Mouse (Mus musculus): ENCODE data around the gene Ifna6. TPM values are rescaled to one million over a fixed set of nuclear protein-coding genes. Genes with fewer than 3 reads are reported as not detected.
"Not testable (repeated sequence)": the region's sequence is repeated elsewhere in the genome, so short reads cannot be mapped to it uniquely, and the experiment has no call there.

Gene Ifna6
- polyA plus RNA-seq, 1 experiment: not detected

GRCm38 (mm10) chr4:88815928-88816327 lies 11.3 kb upstream of the Ifna6 start, which contains the start of gene Ifna7:
Gene Ifna7, plus strand, starts transcription at chr4:88816228.
- TF ChIP-seq POLR2A (IDR thresholded peaks at IDR 0.05; ENCODE audit: low read depth, low read length) (no peak), CTCF (IDR thresholded peaks at IDR 0.05; ENCODE audit: borderline replicate concordance, insufficient read depth, low read length) (no peak)
- no peak within 1 kb of the TSS for H3K4me3 ChIP-seq (ENCODE audit: insufficient read depth, low read length)
- H3K27ac ChIP-seq (ENCODE audit: insufficient read depth, low read length): no peak within 1 kb of the TSS
- no peaks in the 10 kb centered on the region for H3K4me1 ChIP-seq (ENCODE audit: control insufficient read depth, insufficient read depth, low read length)

- no peaks in the 10 kb centered on the region for H3K4me1 ChIP-seq (ENCODE audit: control insufficient read depth, insufficient read depth, low read length)
- TF ChIP-seq POLR2A (IDR thresholded peaks at IDR 0.05; ENCODE audit: low read depth, low read length) (no peak), CTCF (IDR thresholded peaks at IDR 0.05; ENCODE audit: borderline replicate concordance, insufficient read depth, low read length) (no peak)
- H3K27ac ChIP-seq (ENCODE audit: insufficient read depth, low read length): no peak within 1 kb of the TSS
These were observed 7.6 kb upstream of the Ifna6 start, which contains the start of gene Ifna11 for GRCm38 (mm10) chr4:88819659-88820058. Gene Ifna11, plus strand, starts transcription at chr4:88819959.

GRCm38 (mm10) chr4:88822995-88823394 lies 4.2 kb upstream of the Ifna6 start:
- Histone ChIP-seq H3K27ac (ENCODE audit: insufficient read depth, low read length) (no peak overlapping the region), H3K4me1 (ENCODE audit: control insufficient read depth, insufficient read depth, low read length) (no peaks in the 10 kb centered on the region), H3K4me3 (ENCODE audit: insufficient read depth, low read length) (no peak overlapping the region)
- TF ChIP-seq CTCF (IDR thresholded peaks at IDR 0.05; ENCODE audit: borderline replicate concordance, insufficient read depth, low read length) (no peak), POLR2A (IDR thresholded peaks at IDR 0.05; ENCODE audit: low read depth, low read length) (no peak)

More at GRCm38 (mm10) chr4:88819659-88820058, 7.6 kb upstream of the Ifna6 start, which contains the start of gene Ifna11:
- H3K4me3 ChIP-seq (ENCODE audit: insufficient read depth, low read length): no peak within 1 kb of the TSS

DNA sequence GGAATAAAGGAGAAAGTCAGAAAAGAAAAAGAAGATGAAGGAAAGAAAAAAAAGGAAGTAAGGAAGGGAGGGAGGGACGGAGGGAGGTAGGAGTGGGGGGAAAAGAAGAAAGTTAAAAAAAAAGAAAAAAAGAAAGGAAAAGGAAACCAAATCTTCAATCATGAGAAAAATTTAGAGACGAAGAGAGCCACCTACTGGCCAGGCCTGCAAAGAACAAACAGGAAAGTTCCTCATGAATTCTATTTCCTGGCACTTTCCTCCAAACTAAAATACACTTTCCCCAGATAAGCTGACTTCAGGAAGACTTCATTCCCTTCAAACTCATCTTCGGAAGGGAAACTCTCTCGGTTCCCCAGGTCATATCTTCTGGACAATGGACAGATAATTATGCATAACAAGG lies 3.3 kb downstream of the Ifna6 start:
- TF ChIP-seq POLR2A (IDR thresholded peaks at IDR 0.05; ENCODE audit: low read depth, low read length): no peak
- no peak for TF ChIP-seq CTCF (IDR thresholded peaks at IDR 0.05; ENCODE audit: borderline replicate concordance, insufficient read depth, low read length)
- Histone ChIP-seq H3K4me3 (ENCODE audit: insufficient read depth, low read length) (no peak overlapping the region), H3K4me1 (ENCODE audit: control insufficient read depth, insufficient read depth, low read length) (no peaks in the 10 kb centered on the region), H3K27ac (ENCODE audit: insufficient read depth, low read length) (no peak overlapping the region)

GRCm38 (mm10) chr4:88835225-88835624 lies 8.0 kb downstream of the Ifna6 start, which contains the start of gene Ifna5:
Gene Ifna5, plus strand, starts transcription at chr4:88835525.
- not testable (repeated sequence) for H3K27ac ChIP-seq (ENCODE audit: insufficient read depth, low read length); H3K4me1 ChIP-seq (ENCODE audit: control insufficient read depth, insufficient read depth, low read length); H3K4me3 ChIP-seq (ENCODE audit: insufficient read depth, low read length)

DNA sequence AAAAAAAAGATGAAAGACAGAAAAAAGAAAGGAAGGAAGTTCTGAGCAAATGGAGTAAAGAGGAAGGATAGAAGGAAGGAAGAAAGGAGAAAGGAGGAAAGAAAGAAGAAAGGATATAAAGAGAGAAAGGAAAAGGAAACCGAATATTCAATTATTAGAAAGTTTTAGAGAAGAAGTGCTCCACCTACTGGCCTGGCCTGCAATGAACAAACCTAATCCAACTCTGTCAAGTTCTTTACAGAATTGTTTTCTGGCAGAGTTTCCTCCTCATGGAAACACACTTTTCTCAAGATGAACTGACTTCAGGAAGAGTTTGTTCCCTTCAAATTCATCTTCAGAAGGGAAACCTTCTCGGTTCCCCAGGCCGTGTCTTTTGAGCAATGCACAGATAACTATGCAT lies 11.6 kb downstream of the Ifna6 start:
- H3K4me3 ChIP-seq (ENCODE audit: insufficient read depth, low read length): no peak overlapping the region
- H3K4me1 ChIP-seq (ENCODE audit: control insufficient read depth, insufficient read depth, low read length): no peaks in the 10 kb centered on the region
- TF ChIP-seq POLR2A (IDR thresholded peaks at IDR 0.05; ENCODE audit: low read depth, low read length) (no peak), CTCF (IDR thresholded peaks at IDR 0.05; ENCODE audit: borderline replicate concordance, insufficient read depth, low read length) (no peak)
- no peak overlapping the region for H3K27ac ChIP-seq (ENCODE audit: insufficient read depth, low read length)

GRCm38 (mm10) chr4:88840058-88840457 lies 12.8 kb downstream of the Ifna6 start:
- H3K4me3 ChIP-seq (ENCODE audit: insufficient read depth, low read length): no peak overlapping the region
- no peak overlapping the region for H3K27ac ChIP-seq (ENCODE audit: insufficient read depth, low read length)
- no peaks in the 10 kb centered on the region for H3K4me1 ChIP-seq (ENCODE audit: control insufficient read depth, insufficient read depth, low read length)
- no peak for TF ChIP-seq CTCF (IDR thresholded peaks at IDR 0.05; ENCODE audit: borderline replicate concordance, insufficient read depth, low read length)

GRCm38 (mm10) chr4:88841438-88841911 lies 14.3 kb downstream of the Ifna6 start, which contains the start of gene Ifna4:
Gene Ifna4, plus strand, starts transcription at chr4:88841861.
- Histone ChIP-seq H3K27ac (ENCODE audit: insufficient read depth, low read length) (no peak within 1 kb of the TSS), H3K4me3 (ENCODE audit: insufficient read depth, low read length) (no peak within 1 kb of the TSS), H3K4me1 (ENCODE audit: control insufficient read depth, insufficient read depth, low read length) (no peaks in the 10 kb centered on the region)
- TF ChIP-seq CTCF (IDR thresholded peaks at IDR 0.05; ENCODE audit: borderline replicate concordance, insufficient read depth, low read length) (no peak), POLR2A (IDR thresholded peaks at IDR 0.05; ENCODE audit: low read depth, low read length) (no peak)

DNA sequence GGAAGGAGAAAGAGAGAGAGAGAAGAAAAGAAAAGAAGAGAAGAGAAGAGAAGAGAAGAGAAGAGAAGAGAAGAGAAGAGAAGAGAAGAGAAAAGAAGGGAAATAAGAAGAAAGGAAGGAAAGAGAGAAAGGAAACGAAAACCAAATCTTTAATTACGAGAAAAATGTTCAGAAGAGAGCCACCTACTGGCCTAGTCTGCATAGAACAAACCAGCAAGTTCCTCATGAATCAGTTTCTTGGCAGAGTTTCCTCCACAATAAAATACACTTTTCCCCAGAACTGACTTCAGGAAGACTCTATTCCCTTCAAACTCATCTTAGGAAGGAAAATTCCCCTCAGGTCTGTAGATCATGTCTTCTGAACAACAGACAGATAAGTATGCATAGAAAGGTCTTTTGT lies 18.1 kb downstream of the Ifna6 start:
- TF ChIP-seq POLR2A (IDR thresholded peaks at IDR 0.05; ENCODE audit: low read depth, low read length) (no peak), CTCF (IDR thresholded peaks at IDR 0.05; ENCODE audit: borderline replicate concordance, insufficient read depth, low read length) (no peak)
- H3K4me3 ChIP-seq (ENCODE audit: insufficient read depth, low read length): no peak overlapping the region
- H3K27ac ChIP-seq (ENCODE audit: insufficient read depth, low read length): no peak overlapping the region
- H3K4me1 ChIP-seq (ENCODE audit: control insufficient read depth, insufficient read depth, low read length): no peaks in the 10 kb centered on the region

DNA sequence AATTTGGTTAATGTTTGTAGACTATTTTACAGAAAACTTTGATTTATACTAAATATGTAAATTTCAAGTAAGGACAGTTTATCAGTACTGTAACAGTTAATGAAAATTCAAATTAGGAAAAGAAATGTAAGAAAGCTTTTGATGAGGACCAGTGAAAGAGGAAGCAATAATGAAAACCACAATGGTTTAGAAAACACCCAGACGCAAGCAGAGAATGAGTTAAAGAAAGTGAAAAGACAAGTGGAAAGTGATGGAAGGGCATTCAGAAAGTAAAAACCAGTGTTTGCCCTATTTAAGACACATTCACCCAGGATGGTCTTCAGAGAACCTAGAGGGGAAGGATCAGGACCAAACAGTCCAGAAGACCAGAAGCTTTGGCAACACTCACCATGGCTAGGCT lies 22.5 kb downstream of the Ifna6 start, which contains the start of gene Ifna1:
TSS of gene Ifna1 (plus strand) at position 390 of the 400 bp plus-strand sequence.
- TF ChIP-seq POLR2A (IDR thresholded peaks at IDR 0.05; ENCODE audit: low read depth, low read length) (no peak), CTCF (IDR thresholded peaks at IDR 0.05; ENCODE audit: borderline replicate concordance, insufficient read depth, low read length) (no peak)
- H3K4me1 ChIP-seq (ENCODE audit: control insufficient read depth, insufficient read depth, low read length): no peaks in the 10 kb centered on the region
- no peak within 1 kb of the TSS for H3K27ac ChIP-seq (ENCODE audit: insufficient read depth, low read length)
- no peak within 1 kb of the TSS for H3K4me3 ChIP-seq (ENCODE audit: insufficient read depth, low read length)

Measured in embryonic fibroblast, embryonic 13.5 days (primary cell).